Mouse (Mus musculus): ENCODE data around the gene Olfr95.

DNA sequence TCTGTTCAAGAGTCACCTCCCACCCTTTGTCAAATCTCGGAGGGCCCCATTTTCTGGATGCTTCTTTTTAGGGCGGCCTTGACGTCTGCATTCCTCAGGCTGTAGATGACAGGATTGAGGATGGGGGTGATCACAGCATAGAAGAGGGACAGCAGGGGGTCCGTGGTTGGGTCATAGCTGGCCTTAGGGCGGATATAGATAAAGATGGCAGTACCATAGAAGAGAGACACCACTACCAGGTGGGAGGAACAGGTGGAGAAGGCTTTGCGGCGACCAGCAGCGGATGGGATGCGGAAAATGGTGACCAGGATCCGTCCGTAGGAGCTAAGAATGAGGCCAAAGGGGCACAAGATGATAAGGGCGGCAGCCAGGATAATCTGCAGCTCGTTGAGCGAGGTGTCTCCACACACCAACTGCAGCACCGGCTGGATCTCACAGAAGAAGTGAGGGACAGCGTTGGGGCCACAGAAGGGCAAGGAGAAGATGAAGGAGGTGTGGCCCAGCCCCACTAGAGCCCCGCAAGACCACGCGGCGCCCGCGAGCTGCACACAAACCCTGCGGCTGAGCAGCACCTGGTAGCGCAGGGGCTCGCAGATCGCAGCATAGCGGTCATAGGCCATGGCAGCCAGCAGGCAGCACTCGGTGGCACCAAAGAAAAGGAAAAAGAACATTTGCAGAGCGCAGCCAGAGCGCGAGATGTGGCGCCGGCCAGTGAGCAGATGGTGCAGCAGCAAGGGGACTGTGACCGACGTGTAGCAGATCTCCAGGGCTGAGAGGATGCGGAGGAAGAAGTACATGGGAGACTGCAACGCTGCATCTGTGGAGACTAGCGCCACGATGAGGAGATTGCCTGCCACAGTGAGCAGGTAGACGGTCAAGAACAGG is 1.8 kb downstream of the Olfr95 start:
- no peak for TF ChIP-seq CTCF (IDR thresholded peaks at IDR 0.05; ENCODE audit: low read depth, low read length)
- no peak for TF ChIP-seq GATA1 (IDR thresholded peaks at IDR 0.05; ENCODE audit: borderline replicate concordance, low read length)
- no peak for TF ChIP-seq POLR2AphosphoS5 (IDR thresholded peaks at IDR 0.05; ENCODE audit: insufficient replicate concordance, low read depth, low read length)
- TF ChIP-seq TAL1 (conservative IDR thresholded peaks at IDR 0.05; ENCODE audit: low read depth, low read length), result no peak
- TF ChIP-seq GATA2 (IDR thresholded peaks at IDR 0.05; ENCODE audit: borderline replicate concordance, low read depth, low read length), result no peak

Measured in G1E (cell line).